In genomic region chrX:20819204-20819628, GRCm38 (mm10) we compare ENCODE assay signal across 8 mouse cellular contexts. TPM values are rescaled to one million over a fixed set of nuclear protein-coding genes. Genes with fewer than 3 reads are reported as not detected.
DNase-seq lines count a peak whose midpoint lies in the region; ATAC-seq lines count a peak whose summit lies in the region.

No protein-coding gene starts in this region.

- DNase-seq in MN1 (ENCODE audit: low spot score): peak; percentile 88
- peak; percentile 82 for DNase-seq in cerebellum, adult 8-10 months
- peak; percentile 74 for DNase-seq in forelimb bud, embryonic 11.5 days (ENCODE audit: low read depth, low spot score)
- DNase-seq in layer of hippocampus, adult 9-11 months: peak; percentile 77
- peak; percentile 92 for DNase-seq in lung, postnatal 10 days
- DNase-seq in ovary, postnatal 14 days (ENCODE audit: low spot score): peak; percentile 72
- peak; percentile 67 to 83 for DNase-seq in thymus, postnatal 10 days (ENCODE audit: low spot score in 2 of 2)

- peak; percentile 94 for ATAC-seq in hematopoietic stem cell, adult 5-6 weeks (replicated peaks in 1 of 2; ENCODE audit: insufficient read depth in 1 of 2, low FRiP score in 2 of 2, low TSS enrichment in 1 of 2, low read depth in 1 of 2, poor library complexity in 2 of 2, severe bottlenecking in 2 of 2)

RNA-seq across cellular contexts. Expression of gene Araf, which starts 21.6 kb away (rescaled TPM):
- 38.7 and 51.7 TPM in 2 replicates for total RNA-seq in hematopoietic stem cell, adult 5-6 weeks (2017)

RNA-seq across cellular contexts. Expression of gene Timp1, which starts 50.8 kb away (rescaled TPM):
- total RNA-seq in hematopoietic stem cell, adult 5-6 weeks (2017): not detected in 2 replicates

Comparison
In these comparisons a context has a peak if more than half of its experiments do, and no peak if none do; other contexts are left out.
1. Peak in every context shown above with its lines: DNase-seq and ATAC-seq.